Mouse (Mus musculus): ENCODE measurements at regions not wholly inside any gene's neighbourhood (a gene's known extent, or its start where the extent isn't known, plus 50 kb on each side); places are given as distances from the start of the nearest gene placed in this dataset.
A peak's percentile ranks its signal among the peaks of the same experiment; 100 is the strongest.

- Histone ChIP-seq H3K4me1 (ENCODE audit: control insufficient read depth, insufficient read depth, low read length) (peaks cover 11% of the 10 kb centered on the region), H3K4me2 (ENCODE audit: low read depth, low read length) (no peak overlapping the region), H3K9ac (ENCODE audit: low read length) (no peak overlapping the region), H3K27me3 (ENCODE audit: control insufficient read depth, insufficient read depth, low read length) (no peaks in the 10 kb centered on the region), H3K9me3 (replicated peaks; ENCODE audit: control insufficient read depth, low read length) (no peaks in the 10 kb centered on the region), H3K4me3 (ENCODE audit: low read length) (no peak overlapping the region), H3K36me3 (ENCODE audit: control insufficient read depth, insufficient read depth) (no peaks in the 10 kb centered on the region), H3K27ac (ENCODE audit: low read length) (no peak overlapping the region)
- no peak for ATAC-seq (replicated peaks; ENCODE audit: extremely low read depth, insufficient read depth, low FRiP score)
- WGBS: 48% methylated on average over 4 of the region's 4 CpGs
Measured at GRCm38 (mm10) chr10:39316533-39316932, 52.1 kb upstream of the Fyn start.

GRCm38 (mm10) chr10:39315434-39316174, 53.1 kb upstream of the Fyn start:
- H3K4me1 ChIP-seq (ENCODE audit: control insufficient read depth, insufficient read depth, low read length): peaks cover 2% of the 10 kb centered on the region
- H3K36me3 ChIP-seq (ENCODE audit: control insufficient read depth, insufficient read depth): no peaks in the 10 kb centered on the region
- H3K9me3 ChIP-seq (replicated peaks; ENCODE audit: control insufficient read depth, low read length): no peaks in the 10 kb centered on the region
- H3K9ac ChIP-seq (ENCODE audit: low read length): no peak overlapping the region
- no peak overlapping the region; the same call in 1 of the 2 replicates for H3K27ac ChIP-seq (ENCODE audit: low read length)
- H3K4me3 ChIP-seq (ENCODE audit: low read length): no peak overlapping the region
- ATAC-seq (replicated peaks; ENCODE audit: extremely low read depth, insufficient read depth, low FRiP score): peak; percentile 52; the same call in 1 of the 2 replicates
- H3K27me3 ChIP-seq (ENCODE audit: control insufficient read depth, insufficient read depth, low read length): no peaks in the 10 kb centered on the region
- WGBS: 65% methylated on average over 6 of the region's 6 CpGs
- H3K4me2 ChIP-seq (ENCODE audit: low read depth, low read length): no peak overlapping the region

GRCm38 (mm10) chr10:39311501-39311900, 57.2 kb upstream of the Fyn start:
- H3K9ac ChIP-seq (ENCODE audit: low read length): no peak overlapping the region
- no peaks in the 10 kb centered on the region for H3K27me3 ChIP-seq (ENCODE audit: control insufficient read depth, insufficient read depth, low read length)
- no peak for ATAC-seq (replicated peaks; ENCODE audit: extremely low read depth, insufficient read depth, low FRiP score)
- H3K9me3 ChIP-seq (replicated peaks; ENCODE audit: control insufficient read depth, low read length): no peaks in the 10 kb centered on the region
- no peaks in the 10 kb centered on the region for H3K36me3 ChIP-seq (ENCODE audit: control insufficient read depth, insufficient read depth)
- no peaks in the 10 kb centered on the region for H3K4me1 ChIP-seq (ENCODE audit: control insufficient read depth, insufficient read depth, low read length)
- no peak overlapping the region for H3K4me3 ChIP-seq (ENCODE audit: low read length)
- no peak overlapping the region for H3K4me2 ChIP-seq (ENCODE audit: low read depth, low read length)
- H3K27ac ChIP-seq (ENCODE audit: low read length): no peak overlapping the region
- WGBS: 88% methylated on average over 1 of the region's 1 CpGs

- Histone ChIP-seq H3K9me3 (replicated peaks; ENCODE audit: control insufficient read depth, low read length) (no peaks in the 10 kb centered on the region), H3K4me2 (ENCODE audit: low read depth, low read length) (no peak overlapping the region), H3K36me3 (ENCODE audit: control insufficient read depth, insufficient read depth) (no peaks in the 10 kb centered on the region), H3K27me3 (ENCODE audit: control insufficient read depth, insufficient read depth, low read length) (no peaks in the 10 kb centered on the region), H3K4me1 (ENCODE audit: control insufficient read depth, insufficient read depth, low read length) (no peaks in the 10 kb centered on the region), H3K27ac (ENCODE audit: low read length) (no peak overlapping the region), H3K9ac (ENCODE audit: low read length) (no peak overlapping the region), H3K4me3 (ENCODE audit: low read length) (no peak overlapping the region)
- 69% methylated on average over 1 of the region's 1 CpGs for WGBS
- no peak for ATAC-seq (replicated peaks; ENCODE audit: extremely low read depth, insufficient read depth, low FRiP score)
Measured at GRCm38 (mm10) chr10:39308535-39308934, 60.1 kb upstream of the Fyn start.

- Histone ChIP-seq H3K4me2 (ENCODE audit: low read depth, low read length) (no peak overlapping the region), H3K4me1 (ENCODE audit: control insufficient read depth, insufficient read depth, low read length) (peaks cover 22% of the 10 kb centered on the region), H3K36me3 (ENCODE audit: control insufficient read depth, insufficient read depth) (no peaks in the 10 kb centered on the region), H3K4me3 (ENCODE audit: low read length) (no peak overlapping the region), H3K27ac (ENCODE audit: low read length) (no peak overlapping the region), H3K9ac (ENCODE audit: low read length) (no peak overlapping the region), H3K9me3 (replicated peaks; ENCODE audit: control insufficient read depth, low read length) (0 out of 2 replicates have a peak, but pooled peaks cover under 1% of the 10 kb centered on the region), H3K27me3 (ENCODE audit: control insufficient read depth, insufficient read depth, low read length) (no peaks in the 10 kb centered on the region)
- 68% methylated on average over 11 of the region's 11 CpGs for WGBS
- no peak for ATAC-seq (replicated peaks; ENCODE audit: extremely low read depth, insufficient read depth, low FRiP score)
Measured at GRCm38 (mm10) chr10:39292703-39293496, 75.8 kb upstream of the Fyn start.

- 53% methylated on average over 9 of the region's 9 CpGs for WGBS
- Histone ChIP-seq H3K4me2 (ENCODE audit: low read depth, low read length) (no peak overlapping the region), H3K4me3 (ENCODE audit: low read length) (no peak overlapping the region), H3K27me3 (ENCODE audit: control insufficient read depth, insufficient read depth, low read length) (no peaks in the 10 kb centered on the region), H3K9ac (ENCODE audit: low read length) (peak overlapping the region; percentile 26; the same call in 1 of the 2 replicates), H3K27ac (ENCODE audit: low read length) (peak overlapping the region; percentile 40; the same call in 1 of the 2 replicates), H3K9me3 (replicated peaks; ENCODE audit: control insufficient read depth, low read length) (no peaks in the 10 kb centered on the region), H3K36me3 (ENCODE audit: control insufficient read depth, insufficient read depth) (no peaks in the 10 kb centered on the region), H3K4me1 (ENCODE audit: control insufficient read depth, insufficient read depth, low read length) (peaks cover 22% of the 10 kb centered on the region)
- ATAC-seq (replicated peaks; ENCODE audit: extremely low read depth, insufficient read depth, low FRiP score): peak; percentile 54; the same call in 1 of the 2 replicates
Measured at GRCm38 (mm10) chr10:39291747-39292198, 76.9 kb upstream of the Fyn start.

- H3K27ac ChIP-seq (ENCODE audit: low read length): peak overlapping the region; percentile 40; the same call in 1 of the 2 replicates
- 26% methylated on average over 8 of the region's 8 CpGs for WGBS
- H3K9me3 ChIP-seq (replicated peaks; ENCODE audit: control insufficient read depth, low read length): no peaks in the 10 kb centered on the region
- H3K9ac ChIP-seq (ENCODE audit: low read length): peak overlapping the region; percentile 26; the same call in 1 of the 2 replicates
- H3K4me2 ChIP-seq (ENCODE audit: low read depth, low read length): no peak overlapping the region
- H3K36me3 ChIP-seq (ENCODE audit: control insufficient read depth, insufficient read depth): no peaks in the 10 kb centered on the region
- ATAC-seq (replicated peaks; ENCODE audit: extremely low read depth, insufficient read depth, low FRiP score): peak; percentile 76
- peaks cover 22% of the 10 kb centered on the region for H3K4me1 ChIP-seq (ENCODE audit: control insufficient read depth, insufficient read depth, low read length)
- no peak overlapping the region for H3K4me3 ChIP-seq (ENCODE audit: low read length)
- H3K27me3 ChIP-seq (ENCODE audit: control insufficient read depth, insufficient read depth, low read length): no peaks in the 10 kb centered on the region
Measured at GRCm38 (mm10) chr10:39291134-39291746, 77.4 kb upstream of the Fyn start.

GRCm38 (mm10) chr10:39290245-39290644, 78.4 kb upstream of the Fyn start:
- Histone ChIP-seq H3K4me1 (ENCODE audit: control insufficient read depth, insufficient read depth, low read length) (peaks cover 22% of the 10 kb centered on the region), H3K27ac (ENCODE audit: low read length) (peak overlapping the region; percentile 39; the same call in 1 of the 2 replicates), H3K4me2 (ENCODE audit: low read depth, low read length) (no peak overlapping the region), H3K9me3 (replicated peaks; ENCODE audit: control insufficient read depth, low read length) (no peaks in the 10 kb centered on the region), H3K9ac (ENCODE audit: low read length) (no peak overlapping the region), H3K27me3 (ENCODE audit: control insufficient read depth, insufficient read depth, low read length) (no peaks in the 10 kb centered on the region), H3K4me3 (ENCODE audit: low read length) (no peak overlapping the region), H3K36me3 (ENCODE audit: control insufficient read depth, insufficient read depth) (no peaks in the 10 kb centered on the region)
- 36% methylated on average over 1 of the region's 1 CpGs for WGBS
- ATAC-seq (replicated peaks; ENCODE audit: extremely low read depth, insufficient read depth, low FRiP score): no peak

Measured in heart, embryonic 16.5 days (tissue).